Mouse (Mus musculus) olfactory bulb, adult 2 months (tissue): Measurements from ENCODE around the gene Klrc2. TPM values are rescaled to one million over a fixed set of nuclear protein-coding genes. Genes with fewer than 3 reads are reported as not detected.
"Not testable (repeated sequence)": the region's sequence is repeated elsewhere in the genome, so short reads cannot be mapped to it uniquely, and the experiment has no call there.

Experiments
- H3K27ac ChIP-seq: fragments of 200-500 bp; 2 replicates; pipeline ENCODE4 v1.5.1; 2012; ENCODE audit warnings: low read depth, low read length; ENCODE audit not compliant: insufficient read depth
- H3K4me1 ChIP-seq: fragments of 200-500 bp; 2 replicates; pipeline ENCODE4 v1.6.1; 2012; ENCODE audit warnings: low read length; ENCODE audit not compliant: control insufficient read depth, insufficient read depth
- H3K4me3 ChIP-seq: fragments of 200-500 bp; 2 replicates; pipeline ENCODE4 v1.5.1; 2012; ENCODE audit warnings: mild to moderate bottlenecking, low read depth, low read length, moderate library complexity; ENCODE audit not compliant: insufficient read depth
- CTCF ChIP-seq: fragments of 200-500 bp; IDR thresholded peaks from 2 replicates; pipeline ENCODE4 v1.5.1; 2012; ENCODE audit warnings: low read depth, mild to moderate bottlenecking, low read length, moderate library complexity; ENCODE audit not compliant: insufficient read depth
- POLR2A ChIP-seq: fragments of 200-500 bp; IDR thresholded peaks from 2 replicates; pipeline ENCODE4 v1.6.1; 2012; ENCODE audit warnings: mild to moderate bottlenecking, low read depth, low read length, moderate library complexity; ENCODE audit not compliant: insufficient read depth
- WGBS: fragments of 180-500 bp; shearing (Covaris S2); methylation state at CpG from one replicate; pipeline ENCODE4 v1.1.7; 2018; 5-methylcytosine and 5-hydroxymethylcytosine counted together
- polyA plus RNA-seq: library from polyadenylated mRNA; stranded (reverse); fragments of >200 nt; gene quantifications from 2 replicates; pipeline ENCODE4 v1.2.4, GENCODE M21; 2012; ENCODE audit warnings: low replicate concordance; ENCODE audit not compliant: missing spikeins, insufficient read depth, insufficient read length

Klrc2 gene
- polyA plus RNA-seq: not detected in 2 replicates

DNA sequence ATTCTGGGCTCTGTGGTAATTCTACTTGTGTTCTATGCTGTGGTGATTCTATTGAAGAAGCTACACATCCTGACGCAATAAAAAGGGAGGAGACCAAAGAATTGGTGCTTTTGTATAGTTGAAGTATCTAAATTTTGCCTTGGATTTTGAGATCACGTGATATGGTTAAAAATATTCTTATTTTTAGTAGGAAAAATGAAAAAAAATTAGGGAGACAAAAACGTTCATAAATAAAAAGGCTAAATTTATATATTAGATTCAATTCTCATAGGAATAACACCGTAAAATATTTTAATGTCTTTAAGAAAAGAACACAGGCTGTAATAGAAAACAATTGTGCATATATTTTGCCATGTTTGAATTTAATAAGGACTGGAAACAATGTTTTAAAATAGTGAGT, at the start of gene Klrc2:
Gene Klrc2 (minus strand): TSS at position 101 of the 400 bp plus-strand sequence.
- not testable (repeated sequence) for H3K27ac ChIP-seq, H3K4me1 ChIP-seq, H3K4me3 ChIP-seq
- WGBS: 77% methylated on average over 4 of the region's 4 CpGs

DNA sequence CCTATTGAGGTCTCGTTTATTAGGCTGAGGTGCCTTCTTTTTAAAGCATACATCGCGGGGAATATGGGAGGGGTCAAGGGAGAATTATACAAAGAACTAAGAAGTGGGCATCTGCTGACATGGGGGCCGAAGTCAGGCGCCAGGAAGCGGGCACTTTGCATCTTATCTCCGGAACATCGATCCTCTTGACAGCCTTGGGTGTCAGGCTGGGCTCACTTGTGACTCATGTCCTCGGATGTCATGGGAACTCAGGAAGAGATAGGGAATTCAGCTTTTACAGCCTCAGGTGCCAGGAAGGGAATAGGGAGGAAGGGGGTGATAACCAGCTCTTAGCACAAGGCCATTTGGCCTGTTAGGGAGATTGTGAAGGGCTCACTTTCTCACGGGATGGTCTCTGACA, 30.9 kb upstream of the Klrc2 start:
- H3K4me3 ChIP-seq, H3K27ac ChIP-seq, H3K4me1 ChIP-seq: not testable (repeated sequence)
- 88% methylated on average over 10 of the region's 10 CpGs for WGBS

DNA sequence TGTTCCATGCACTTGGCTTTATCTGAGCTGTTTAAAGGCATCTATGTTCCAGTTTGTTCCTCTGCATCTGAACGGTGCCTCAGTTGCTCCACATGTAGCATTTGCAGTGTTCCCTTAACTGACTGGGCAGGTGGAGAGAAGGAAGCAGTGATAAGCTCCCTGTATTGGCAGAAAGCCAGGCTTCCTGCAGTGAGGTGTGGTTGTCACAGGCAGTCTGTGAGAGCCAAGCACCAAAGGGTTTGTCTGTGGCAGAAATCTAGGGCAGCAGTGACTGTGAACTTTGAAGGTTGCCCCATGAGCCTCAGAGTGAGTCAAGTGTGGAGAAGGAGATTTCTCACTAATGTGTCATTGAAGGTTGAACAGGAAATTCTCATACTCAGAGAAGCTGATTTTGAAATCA, 19.9 kb upstream of the Klrc2 start:
- Histone ChIP-seq H3K27ac (no peak overlapping the region), H3K4me3 (no peak overlapping the region), H3K4me1 (no peaks in the 10 kb centered on the region)
- TF ChIP-seq POLR2A (no peak), CTCF (no peak)
- 70% methylated on average over 1 of the region's 1 CpGs for WGBS

DNA sequence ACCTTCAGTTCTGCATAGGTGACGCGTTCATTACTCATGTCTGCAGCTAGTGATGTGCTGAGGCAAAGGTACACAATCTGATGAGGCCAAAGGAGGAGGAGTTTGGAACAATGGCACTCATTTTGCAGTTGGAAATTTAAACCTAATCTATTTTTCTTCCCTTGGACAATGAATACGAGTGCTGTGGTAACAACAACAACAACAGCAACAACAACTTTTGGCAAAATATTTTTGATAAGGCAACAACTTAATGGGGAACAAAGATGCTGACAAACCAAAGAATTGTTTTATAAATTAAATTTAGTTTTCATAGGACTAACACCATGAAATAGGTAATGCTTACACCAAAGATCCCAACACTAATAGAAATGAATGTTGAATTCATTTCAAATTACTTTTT, 18.4 kb upstream of the Klrc2 start, which contains the start of gene Klrc1:
Gene Klrc1 (minus strand): TSS at position 101 of the 400 bp plus-strand sequence.
- no peak within 1 kb of the TSS for H3K27ac ChIP-seq
- no peak within 1 kb of the TSS for H3K4me3 ChIP-seq
- WGBS: 86% methylated on average over 3 of the region's 3 CpGs
- TF ChIP-seq CTCF: no peak
- no peak for TF ChIP-seq POLR2A
- H3K4me1 ChIP-seq: no peaks in the 10 kb centered on the region

DNA sequence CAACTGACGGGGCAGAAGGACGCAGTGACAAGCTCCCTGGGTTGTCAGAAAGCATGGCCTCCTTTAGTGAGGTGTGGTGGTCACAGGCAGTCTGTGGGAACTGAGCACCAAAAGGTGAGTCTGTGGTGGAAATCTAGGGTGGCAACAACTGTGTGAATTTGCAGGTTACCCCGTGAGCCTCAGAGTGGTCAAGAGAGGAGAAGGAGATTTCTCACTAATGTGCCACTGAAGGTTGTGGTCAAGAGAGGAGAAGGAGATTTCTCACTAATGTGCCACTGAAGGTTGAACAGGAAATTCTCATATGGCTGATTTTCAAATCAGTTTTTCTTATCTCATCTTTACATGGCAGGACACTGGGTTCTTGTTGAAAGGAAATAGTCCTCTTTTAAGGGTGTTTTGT, 812 bp upstream of the Klrc2 start:
- no CpG with 5 or more reads among the region's 3 CpGs for WGBS
- H3K4me3 ChIP-seq: not testable (repeated sequence)

DNA sequence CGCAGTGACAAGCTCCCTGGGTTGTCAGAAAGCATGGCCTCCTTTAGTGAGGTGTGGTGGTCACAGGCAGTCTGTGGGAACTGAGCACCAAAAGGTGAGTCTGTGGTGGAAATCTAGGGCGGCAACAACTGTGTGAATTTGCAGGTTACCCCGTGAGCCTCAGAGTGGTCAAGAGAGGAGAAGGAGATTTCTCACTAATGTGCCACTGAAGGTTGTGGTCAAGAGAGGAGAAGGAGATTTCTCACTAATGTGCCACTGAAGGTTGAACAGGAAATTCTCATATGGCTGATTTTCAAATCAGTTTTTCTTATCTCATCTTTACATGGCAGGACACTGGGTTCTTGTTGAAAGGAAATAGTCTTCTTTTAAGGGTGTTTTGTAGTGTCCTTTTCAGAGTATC, 16.4 kb downstream of the Klrc2 start:
- not testable (repeated sequence) for H3K27ac ChIP-seq, H3K4me1 ChIP-seq, H3K4me3 ChIP-seq
- 100% methylated on average over 1 of the region's 3 CpGs for WGBS

More for the DNA sequence above, 812 bp upstream of the Klrc2 start:
- H3K4me1 ChIP-seq, H3K27ac ChIP-seq: not testable (repeated sequence)

DNA sequence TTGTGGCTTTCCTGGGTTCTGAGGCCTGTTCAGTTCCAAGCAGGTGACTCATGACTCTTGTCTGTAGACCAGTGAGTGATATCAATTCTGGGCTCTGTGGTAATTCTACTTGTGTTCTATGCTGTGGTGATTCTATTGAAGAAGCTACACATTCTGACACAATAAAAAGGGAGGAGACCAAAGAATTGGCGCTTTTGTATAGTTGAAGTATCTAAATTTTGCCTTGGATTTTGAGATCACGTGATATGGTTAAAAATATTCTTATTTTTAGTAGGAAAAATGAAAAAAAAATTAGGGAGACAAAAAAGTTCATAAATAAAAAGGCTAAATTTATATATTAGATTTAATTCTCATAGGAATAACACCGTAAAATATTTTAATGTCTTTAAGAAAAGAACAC, 17.3 kb downstream of the Klrc2 start, which contains the start of gene Klrc3:
Gene Klrc3 (minus strand): TSS at position 101 of the 400 bp plus-strand sequence.
- H3K4me1 ChIP-seq, H3K27ac ChIP-seq, H3K4me3 ChIP-seq: not testable (repeated sequence)
- WGBS: 86% methylated on average over 3 of the region's 3 CpGs

DNA sequence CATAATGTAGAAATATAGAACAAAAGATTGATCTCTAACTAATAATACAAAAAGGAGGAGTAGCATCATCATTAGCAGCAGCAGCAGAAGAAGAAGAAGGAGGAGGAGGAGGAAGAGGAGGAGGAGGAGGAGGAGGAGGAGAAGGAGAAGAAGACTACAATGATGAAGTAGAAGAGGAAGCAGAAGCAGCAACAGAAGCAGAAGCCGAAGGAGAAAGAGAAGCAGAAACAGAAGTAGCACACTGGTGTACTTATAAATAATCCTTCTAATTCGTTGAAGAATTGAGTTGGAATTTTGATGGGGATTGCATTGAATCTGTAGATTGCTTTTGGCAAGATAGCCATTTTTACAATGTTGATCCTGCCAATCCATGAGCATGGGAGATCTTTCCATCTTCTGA, 29.4 kb downstream of the Klrc2 start:
- WGBS: 91% methylated on average over 2 of the region's 2 CpGs
- H3K4me3 ChIP-seq, H3K27ac ChIP-seq, H3K4me1 ChIP-seq: not testable (repeated sequence)

DNA sequence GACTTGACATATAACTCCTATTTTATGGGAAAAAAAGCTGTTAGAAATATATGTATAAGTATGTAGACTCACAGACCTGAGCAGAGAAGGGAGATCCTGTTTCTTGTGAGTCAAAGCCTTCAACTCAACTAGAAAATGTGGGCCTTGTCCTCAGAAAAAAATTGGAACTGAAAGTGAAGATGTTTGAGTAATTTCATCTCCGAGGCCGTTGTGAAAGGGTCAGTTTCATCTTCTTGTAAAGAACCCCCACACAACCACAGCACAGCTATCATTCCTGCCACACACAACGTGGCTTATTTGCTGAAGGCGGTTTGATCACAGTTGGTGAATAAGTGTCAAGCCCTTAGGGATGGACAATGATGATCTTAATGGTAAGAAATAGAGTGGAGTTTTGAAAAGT, 36.8 kb downstream of the Klrc2 start, which contains the start of gene Klrk1:
Gene Klrk1 (minus strand): TSS at position 130 of the 400 bp plus-strand sequence.
- H3K4me3 ChIP-seq: no peak within 1 kb of the TSS
- TF ChIP-seq POLR2A: no peak
- no peak for TF ChIP-seq CTCF
- WGBS: 77% methylated on average over 4 of the region's 4 CpGs
- no peaks in the 10 kb centered on the region for H3K4me1 ChIP-seq
- H3K27ac ChIP-seq: no peak within 1 kb of the TSS

DNA sequence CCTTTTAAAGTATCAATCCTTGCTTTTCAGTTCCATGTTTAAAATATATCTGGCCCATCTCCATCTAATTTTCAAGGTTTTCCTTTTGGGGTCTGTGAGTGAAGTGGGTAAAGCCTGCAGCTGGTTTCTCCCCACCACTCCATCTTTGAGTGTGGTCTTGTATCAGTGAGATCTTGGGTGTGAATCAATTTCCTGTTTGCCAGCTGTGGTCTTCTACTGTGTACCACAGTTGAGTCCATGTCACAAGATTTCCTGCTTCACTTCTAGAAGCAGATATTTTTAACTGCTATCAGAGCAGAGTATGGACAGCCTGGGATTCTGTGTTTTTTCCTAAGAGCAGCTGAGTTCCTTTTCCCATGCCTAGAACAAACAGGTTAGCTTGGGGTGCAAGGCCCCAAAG, 52.1 kb downstream of the Klrc2 start:
- H3K27ac ChIP-seq: no peak overlapping the region
- H3K4me1 ChIP-seq: no peaks in the 10 kb centered on the region
- H3K4me3 ChIP-seq: no peak overlapping the region
- TF ChIP-seq CTCF (no peak), POLR2A (no peak)

Other genes starting within 250 kb of the Klrc2 start
- not detected in 2 replicates for gene Clec1a, start 208.7 kb downstream of the Klrc2 start, polyA plus RNA-seq
- not detected in 2 replicates for gene Olr1, start 153.5 kb downstream of the Klrc2 start, polyA plus RNA-seq
- not detected in 2 replicates for gene Tmem52b, start 148.1 kb downstream of the Klrc2 start, polyA plus RNA-seq
- 169 TPM in 1 of 2 replicates, not detected in the other for gene Gabarapl1, start 127.5 kb downstream of the Klrc2 start, polyA plus RNA-seq
- gene Klre1, start 82.8 kb downstream of the Klrc2 start, polyA plus RNA-seq: not detected in 2 replicates
- not detected in 2 replicates for gene Klrd1, start 68.9 kb downstream of the Klrc2 start, polyA plus RNA-seq
- gene Klrk1, start 36.8 kb downstream of the Klrc2 start, polyA plus RNA-seq: not detected in 2 replicates
- not detected in 2 replicates for gene Klrc3, start 17.4 kb downstream of the Klrc2 start, polyA plus RNA-seq
- not detected in 2 replicates for gene Klrc1, start 18.3 kb upstream of the Klrc2 start, polyA plus RNA-seq
- gene Klri1, start 56.4 kb upstream of the Klrc2 start, polyA plus RNA-seq: not detected in 2 replicates
- not detected in 2 replicates for gene Klri2, start 79.8 kb upstream of the Klrc2 start, polyA plus RNA-seq
- gene Gm156, start 123.6 kb upstream of the Klrc2 start, polyA plus RNA-seq: not detected in 2 replicates
- not detected in 2 replicates for gene Gm17631, start 202.0 kb upstream of the Klrc2 start, polyA plus RNA-seq
- gene Klra17, start 216.0 kb upstream of the Klrc2 start, polyA plus RNA-seq: not detected in 2 replicates